Mouse (Mus musculus): ENCODE results near the gene Sdr39u1. TPM values are rescaled to one million over a fixed set of nuclear protein-coding genes. Genes with fewer than 3 reads are reported as not detected.

Gene Sdr39u1
- polyA plus RNA-seq, 1 experiment from 2014 or later = 57.5 TPM

Other genes with a start within 250 kb of the Sdr39u1 start
- gene Mdp1, start 239.8 kb downstream of the Sdr39u1 start, polyA plus RNA-seq (2016; fragmentation: Nextera tagmentation; extraction: Ambion mirVana) = 62.1 and 66.3 TPM in 2 replicates
- gene Gmpr2, start 228.4 kb downstream of the Sdr39u1 start, polyA plus RNA-seq (2016; fragmentation: Nextera tagmentation; extraction: Ambion mirVana) = 60.7 and 64.7 TPM in 2 replicates
- gene Nedd8, start 228.2 kb downstream of the Sdr39u1 start, polyA plus RNA-seq (2016; fragmentation: Nextera tagmentation; extraction: Ambion mirVana) = 628 and 638 TPM in 2 replicates
- gene Tinf2, start 218.5 kb downstream of the Sdr39u1 start, polyA plus RNA-seq (2016; fragmentation: Nextera tagmentation; extraction: Ambion mirVana) = 65.8 and 69.2 TPM in 2 replicates
- 0.70 and 0.90 TPM in 2 replicates for gene Tgm1, start 186.4 kb downstream of the Sdr39u1 start, polyA plus RNA-seq (2016; fragmentation: Nextera tagmentation; extraction: Ambion mirVana)
- gene Rabggta, start 178.0 kb downstream of the Sdr39u1 start, polyA plus RNA-seq (2016; fragmentation: Nextera tagmentation; extraction: Ambion mirVana) = 29.7 and 35.3 TPM in 2 replicates
- gene Dhrs1, start 154.6 kb downstream of the Sdr39u1 start, polyA plus RNA-seq (2016; fragmentation: Nextera tagmentation; extraction: Ambion mirVana) = 57.4 and 69.6 TPM in 2 replicates
- 59.1 and 64.5 TPM in 2 replicates for gene Nop9, start 154.6 kb downstream of the Sdr39u1 start, polyA plus RNA-seq (2016; fragmentation: Nextera tagmentation; extraction: Ambion mirVana)
- 0.16 TPM in 1 of 2 replicates, not detected in the other for gene Cideb, start 141.8 kb downstream of the Sdr39u1 start, polyA plus RNA-seq (2016; fragmentation: Nextera tagmentation; extraction: Ambion mirVana)
- gene Ltb4r2, start 138.9 kb downstream of the Sdr39u1 start, polyA plus RNA-seq (2016; fragmentation: Nextera tagmentation; extraction: Ambion mirVana) = 0.13 and 0.39 TPM in 2 replicates
- 0.10 and 0.35 TPM in 2 replicates for gene Ltb4r1, start 134.3 kb downstream of the Sdr39u1 start, polyA plus RNA-seq (2016; fragmentation: Nextera tagmentation; extraction: Ambion mirVana)
- gene Adcy4, start 116.2 kb downstream of the Sdr39u1 start, polyA plus RNA-seq (2016; fragmentation: Nextera tagmentation; extraction: Ambion mirVana) = 10.7 and 11.4 TPM in 2 replicates
- 21.4 and 24.1 TPM in 2 replicates for gene Ripk3, start 111.4 kb downstream of the Sdr39u1 start, polyA plus RNA-seq (2016; fragmentation: Nextera tagmentation; extraction: Ambion mirVana)
- 94.5 and 113 TPM in 2 replicates for gene Nfatc4, start 77.1 kb downstream of the Sdr39u1 start, polyA plus RNA-seq (2016; fragmentation: Nextera tagmentation; extraction: Ambion mirVana)
- gene Nynrin, start 46.3 kb downstream of the Sdr39u1 start, polyA plus RNA-seq (2016; fragmentation: Nextera tagmentation; extraction: Ambion mirVana) = 36.0 and 38.1 TPM in 2 replicates
- gene Cbln3, start 15.9 kb downstream of the Sdr39u1 start, polyA plus RNA-seq (2016; fragmentation: Nextera tagmentation; extraction: Ambion mirVana) = 0.09 and 0.15 TPM in 2 replicates
- gene Khnyn, start 15.3 kb downstream of the Sdr39u1 start, polyA plus RNA-seq (2016; fragmentation: Nextera tagmentation; extraction: Ambion mirVana) = 31.0 and 33.0 TPM in 2 replicates
- not detected in 2 replicates for gene Cma1, start 44.4 kb upstream of the Sdr39u1 start, polyA plus RNA-seq (2016; fragmentation: Nextera tagmentation; extraction: Ambion mirVana)
- gene Cma2, start 50.7 kb upstream of the Sdr39u1 start, polyA plus RNA-seq (2016; fragmentation: Nextera tagmentation; extraction: Ambion mirVana) = not detected in 2 replicates
- not detected in 2 replicates for gene Mcpt1, start 117.7 kb upstream of the Sdr39u1 start, polyA plus RNA-seq (2016; fragmentation: Nextera tagmentation; extraction: Ambion mirVana)
- gene Mcpt9, start 130.2 kb upstream of the Sdr39u1 start, polyA plus RNA-seq (2016; fragmentation: Nextera tagmentation; extraction: Ambion mirVana) = not detected in 2 replicates
- gene Mcpt2, start 141.7 kb upstream of the Sdr39u1 start, polyA plus RNA-seq (2016; fragmentation: Nextera tagmentation; extraction: Ambion mirVana) = not detected in 2 replicates
- not detected in 2 replicates for gene Mcpt4, start 162.0 kb upstream of the Sdr39u1 start, polyA plus RNA-seq (2016; fragmentation: Nextera tagmentation; extraction: Ambion mirVana)
- gene Mcpt8, start 185.0 kb upstream of the Sdr39u1 start, polyA plus RNA-seq (2016; fragmentation: Nextera tagmentation; extraction: Ambion mirVana) = not detected in 2 replicates
- gene Ctsg, start 202.3 kb upstream of the Sdr39u1 start, polyA plus RNA-seq (2016; fragmentation: Nextera tagmentation; extraction: Ambion mirVana) = not detected in 2 replicates
- gene Gzme, start 220.3 kb upstream of the Sdr39u1 start, polyA plus RNA-seq (2016; fragmentation: Nextera tagmentation; extraction: Ambion mirVana) = not detected in 2 replicates
- gene Gzmd, start 232.3 kb upstream of the Sdr39u1 start, polyA plus RNA-seq (2016; fragmentation: Nextera tagmentation; extraction: Ambion mirVana) = not detected in 2 replicates

Data from embryonic facial prominence, embryonic 10.5 days (tissue).